Mouse (Mus musculus) limb, embryonic 15.5 days (tissue): ENCODE measurements around the gene Fam184b. TPM values are rescaled to one million over a fixed set of nuclear protein-coding genes. Genes with fewer than 3 reads are reported as not detected.

ENCODE experiments used
- ATAC-seq: fragments of 200-750 bp; cut with Nextera tagmentation; 2 replicates; pipeline ENCODE4 v1.8.0; 2017; ENCODE audit warnings: low read depth, moderate TSS enrichment; ENCODE audit not compliant: insufficient number of reproducible peaks, low FRiP score, low TSS enrichment
- H3K27ac ChIP-seq: fragments of 300-500 bp; sonication (generic); 2 replicates; pipeline ENCODE4 v1.5.1; 2015; ENCODE audit warnings: moderate library complexity, mild to moderate bottlenecking, inconsistent platforms
- H3K27me3 ChIP-seq: fragments of 300-500 bp; sonication (generic); 2 replicates; pipeline ENCODE4 v1.6.1; 2015; ENCODE audit warnings: inconsistent platforms
- H3K36me3 ChIP-seq: fragments of 300-500 bp; sonication (generic); 2 replicates; pipeline ENCODE4 v1.6.1; 2015; ENCODE audit warnings: inconsistent platforms
- H3K4me1 ChIP-seq: fragments of 300-500 bp; sonication (generic); 2 replicates; pipeline ENCODE4 v1.6.1; 2015; ENCODE audit warnings: inconsistent platforms
- H3K4me2 ChIP-seq: fragments of 300-500 bp; sonication (generic); 2 replicates; pipeline ENCODE4 v1.6.1; 2015; ENCODE audit warnings: mild to moderate bottlenecking, inconsistent platforms
- H3K4me3 ChIP-seq: fragments of 300-500 bp; sonication (generic); 2 replicates; pipeline ENCODE4 v1.5.1; 2015; ENCODE audit warnings: mild to moderate bottlenecking, inconsistent platforms
- H3K9ac ChIP-seq: fragments of 300-500 bp; sonication (generic); 2 replicates; pipeline ENCODE4 v1.6.1; 2015; ENCODE audit warnings: inconsistent platforms
- H3K9me3 ChIP-seq: fragments of 300-500 bp; sonication (generic); 2 replicates; pipeline ENCODE4 v1.6.1; 2016; ENCODE audit warnings: inconsistent platforms
- WGBS: fragments of 180-500 bp; shearing (Covaris S2); methylation state at CpG from one replicate; pipeline ENCODE4 v1.1.7; 2015; 5-methylcytosine and 5-hydroxymethylcytosine counted together
- polyA plus RNA-seq: library from polyadenylated mRNA; unstranded; fragments of >200 nt; fragmentation: Nextera tagmentation; extraction: Ambion mirVana; gene quantifications from 2 replicates; pipeline ENCODE4 v1.2.1, GENCODE M21; 2015

The Fam184b gene
- polyA plus RNA-seq, 1 experiment from 2014 or later: 3.7 TPM

- no peak overlapping the region for H3K9ac ChIP-seq
- H3K27ac ChIP-seq: no peak overlapping the region
- no peaks in the 10 kb centered on the region for H3K27me3 ChIP-seq
- ATAC-seq: no peak
- WGBS: 9% methylated on average over 17 of the region's 17 CpGs
- no peak overlapping the region for H3K4me3 ChIP-seq
- H3K4me2 ChIP-seq: no peak overlapping the region
- H3K36me3 ChIP-seq: peaks cover 10% of the 10 kb centered on the region
- no peaks in the 10 kb centered on the region for H3K9me3 ChIP-seq
- H3K4me1 ChIP-seq: no peaks in the 10 kb centered on the region
Observed at GRCm38 (mm10) chr5:45534319-45535098, 104.9 kb downstream of the Fam184b start.

- Histone ChIP-seq H3K4me1 (no peaks in the 10 kb centered on the region), H3K9ac (no peak overlapping the region), H3K4me3 (no peak overlapping the region), H3K4me2 (no peak overlapping the region), H3K27me3 (no peaks in the 10 kb centered on the region), H3K27ac (no peak overlapping the region), H3K9me3 (no peaks in the 10 kb centered on the region), H3K36me3 (peaks cover 54% of the 10 kb centered on the region)
- WGBS: 84% methylated on average over 3 of the region's 3 CpGs
- ATAC-seq: no peak
Observed at GRCm38 (mm10) chr5:45529696-45530095, 109.7 kb downstream of the Fam184b start.

GRCm38 (mm10) chr5:45526338-45526737 lies 113.1 kb downstream of the Fam184b start:
- no peak overlapping the region for H3K4me3 ChIP-seq
- no peak for ATAC-seq
- H3K9me3 ChIP-seq: no peaks in the 10 kb centered on the region
- no peak overlapping the region for H3K4me2 ChIP-seq
- H3K36me3 ChIP-seq: peaks cover 61% of the 10 kb centered on the region
- peaks cover 8% of the 10 kb centered on the region for H3K4me1 ChIP-seq
- no peak overlapping the region for H3K27ac ChIP-seq
- no peaks in the 10 kb centered on the region for H3K27me3 ChIP-seq
- no peak overlapping the region for H3K9ac ChIP-seq
- WGBS: 91% methylated on average over 4 of the region's 4 CpGs

- Histone ChIP-seq H3K4me1 (peaks cover 14% of the 10 kb centered on the region), H3K9ac (no peak overlapping the region), H3K27ac (no peak overlapping the region), H3K4me3 (no peak overlapping the region), H3K27me3 (no peaks in the 10 kb centered on the region), H3K9me3 (no peaks in the 10 kb centered on the region), H3K36me3 (peaks cover 57% of the 10 kb centered on the region), H3K4me2 (no peak overlapping the region)
- no peak for ATAC-seq
- 90% methylated on average over 10 of the region's 10 CpGs for WGBS
Observed at GRCm38 (mm10) chr5:45525101-45525500, 114.3 kb downstream of the Fam184b start.

GRCm38 (mm10) chr5:45521601-45522000 lies 117.8 kb downstream of the Fam184b start:
- peak overlapping the region; percentile 73; the same call in 1 of the 2 replicates for H3K4me2 ChIP-seq
- 86% methylated on average over 6 of the region's 6 CpGs for whole genome bisulfite sequencing
- peaks cover 26% of the 10 kb centered on the region for H3K36me3 ChIP-seq
- peaks cover 17% of the 10 kb centered on the region for H3K4me1 ChIP-seq
- H3K27ac ChIP-seq: no peak overlapping the region
- H3K9ac ChIP-seq: no peak overlapping the region
- H3K27me3 ChIP-seq: no peaks in the 10 kb centered on the region
- peak overlapping the region; percentile 82; the same call in 1 of the 2 replicates for H3K4me3 ChIP-seq
- ATAC-seq: no peak
- no peaks in the 10 kb centered on the region for H3K9me3 ChIP-seq

GRCm38 (mm10) chr5:45520809-45521110 lies 118.7 kb downstream of the Fam184b start:
- Histone ChIP-seq H3K36me3 (peaks cover 17% of the 10 kb centered on the region), H3K27ac (no peak overlapping the region; the same call in 1 of the 2 replicates), H3K4me2 (peak overlapping the region; percentile 73), H3K4me3 (peak overlapping the region; percentile 82), H3K4me1 (peaks cover 17% of the 10 kb centered on the region), H3K9me3 (no peaks in the 10 kb centered on the region), H3K9ac (peak overlapping the region; percentile 90), H3K27me3 (no peaks in the 10 kb centered on the region)
- no peak for ATAC-seq
- WGBS: 3% methylated on average over 5 of the region's 5 CpGs

- Histone ChIP-seq H3K9me3 (no peaks in the 10 kb centered on the region), H3K27ac (peak within 1 kb of the TSS; percentile 65), H3K4me3 (peak within 1 kb of the TSS; percentile 82), H3K36me3 (peaks cover 16% of the 10 kb centered on the region), H3K9ac (peak within 1 kb of the TSS; percentile 90), H3K4me1 (peaks cover 17% of the 10 kb centered on the region), H3K4me2 (peak within 1 kb of the TSS; percentile 73), H3K27me3 (no peaks in the 10 kb centered on the region)
- ATAC-seq: peak; percentile 86
- WGBS: 2% methylated on average over 56 of the region's 56 CpGs
Observed at GRCm38 (mm10) chr5:45519960-45520808, 119.2 kb downstream of the Fam184b start, which contains the start of gene Med28. Gene Med28 (plus strand): TSS chr5:45520229.

GRCm38 (mm10) chr5:45515151-45515743 lies 124.2 kb downstream of the Fam184b start:
- Histone ChIP-seq H3K27ac (no peak overlapping the region), H3K4me3 (no peak overlapping the region), H3K4me2 (no peak overlapping the region), H3K36me3 (peaks cover 33% of the 10 kb centered on the region), H3K4me1 (peaks cover 3% of the 10 kb centered on the region; the same call in 1 of the 2 replicates), H3K9me3 (no peaks in the 10 kb centered on the region), H3K27me3 (no peaks in the 10 kb centered on the region), H3K9ac (no peak overlapping the region)
- 91% methylated on average over 10 of the region's 10 CpGs for WGBS
- ATAC-seq: no peak

GRCm38 (mm10) chr5:45514599-45514998 lies 124.8 kb downstream of the Fam184b start:
- 88% methylated on average over 1 of the region's 1 CpGs for WGBS
- H3K27ac ChIP-seq: no peak overlapping the region
- H3K27me3 ChIP-seq: no peaks in the 10 kb centered on the region
- H3K36me3 ChIP-seq: peaks cover 40% of the 10 kb centered on the region
- no peak for ATAC-seq
- no peak overlapping the region for H3K4me3 ChIP-seq
- H3K9ac ChIP-seq: no peak overlapping the region
- H3K4me1 ChIP-seq: peaks cover under 1% of the 10 kb centered on the region; the same call in 1 of the 2 replicates
- H3K4me2 ChIP-seq: no peak overlapping the region
- H3K9me3 ChIP-seq: no peaks in the 10 kb centered on the region

GRCm38 (mm10) chr5:45513511-45513910 lies 125.9 kb downstream of the Fam184b start:
- H3K27me3 ChIP-seq: no peaks in the 10 kb centered on the region
- WGBS: 88% methylated on average over 2 of the region's 2 CpGs
- H3K36me3 ChIP-seq: peaks cover 47% of the 10 kb centered on the region
- H3K4me1 ChIP-seq: no peaks in the 10 kb centered on the region
- no peak overlapping the region for H3K27ac ChIP-seq
- no peak overlapping the region for H3K4me2 ChIP-seq
- no peaks in the 10 kb centered on the region for H3K9me3 ChIP-seq
- no peak overlapping the region for H3K4me3 ChIP-seq
- no peak overlapping the region for H3K9ac ChIP-seq
- no peak for ATAC-seq

GRCm38 (mm10) chr5:45512908-45513307 lies 126.5 kb downstream of the Fam184b start:
- Histone ChIP-seq H3K9me3 (no peaks in the 10 kb centered on the region), H3K27me3 (no peaks in the 10 kb centered on the region), H3K4me1 (no peaks in the 10 kb centered on the region), H3K4me3 (no peak overlapping the region), H3K4me2 (no peak overlapping the region), H3K9ac (no peak overlapping the region), H3K27ac (no peak overlapping the region), H3K36me3 (peaks cover 47% of the 10 kb centered on the region)
- no peak for ATAC-seq
- WGBS: 84% methylated on average over 6 of the region's 6 CpGs

- no peak overlapping the region for H3K9ac ChIP-seq
- no peak overlapping the region for H3K27ac ChIP-seq
- WGBS: 81% methylated on average over 7 of the region's 7 CpGs
- no peak overlapping the region for H3K4me2 ChIP-seq
- no peak for ATAC-seq
- H3K4me1 ChIP-seq: no peaks in the 10 kb centered on the region
- H3K9me3 ChIP-seq: no peaks in the 10 kb centered on the region
- no peaks in the 10 kb centered on the region for H3K27me3 ChIP-seq
- peaks cover 66% of the 10 kb centered on the region for H3K36me3 ChIP-seq
- no peak overlapping the region for H3K4me3 ChIP-seq
Observed at GRCm38 (mm10) chr5:45510071-45510470, 129.3 kb downstream of the Fam184b start.
